Mouse (Mus musculus) kidney, postnatal 36 days (tissue): ENCODE measurements around the gene Sult2b1.
A peak's percentile ranks its signal among the peaks of the same experiment; 100 is the strongest.

Experiments
- DNase-seq, 2 experiments: peaks; one replicate each; pipeline ENCODE4 v3.0.0; 2021 to 2022; ENCODE audit warnings: mixed read lengths in 2 of 2

Sult2b1 gene

DNA sequence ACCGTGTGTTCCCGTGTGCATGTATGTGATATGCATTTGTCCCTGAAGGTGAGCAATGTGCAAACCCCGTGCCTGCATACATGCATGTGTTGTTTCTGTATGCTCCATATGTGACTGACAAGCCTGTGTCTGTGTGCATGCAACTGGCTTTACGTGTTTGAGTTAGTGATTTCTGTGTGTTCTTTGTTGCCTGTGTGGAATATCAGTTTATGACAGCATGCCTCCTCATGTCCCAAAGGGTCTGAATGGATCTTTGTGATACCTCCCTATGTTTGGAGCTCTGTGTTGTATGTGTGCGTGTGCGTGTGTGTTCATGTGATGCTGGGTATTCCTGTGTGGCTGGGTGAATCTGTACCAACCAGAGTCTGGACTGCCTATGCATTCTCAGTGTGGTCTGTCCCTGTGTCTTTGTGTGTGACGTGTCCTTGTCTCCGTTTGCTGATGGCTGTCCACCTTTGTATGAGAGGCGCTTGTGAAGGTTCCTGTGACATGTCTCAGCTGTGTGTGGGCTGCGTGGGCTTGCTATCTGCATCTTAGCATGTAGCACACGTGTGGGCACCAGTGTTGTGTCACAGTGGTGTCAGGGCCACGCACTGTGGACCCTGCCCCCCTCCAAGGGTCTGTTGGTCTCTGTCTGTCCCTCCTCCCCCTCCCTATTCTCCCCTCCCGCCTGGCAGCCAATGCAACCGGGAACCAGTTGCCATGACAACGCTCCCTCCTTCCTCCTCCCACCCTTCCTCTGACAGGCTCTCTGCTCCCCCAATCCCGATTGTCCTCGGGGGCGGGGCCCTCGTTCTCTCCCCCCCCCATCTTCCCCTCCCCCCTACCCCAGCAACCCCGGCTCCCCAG, at the start of gene Sult2b1:
Gene Sult2b1, minus strand, starts transcription at position 146 of the 849 bp plus-strand sequence.
- DNase-seq, result peak; percentile 71 to 74

DNA sequence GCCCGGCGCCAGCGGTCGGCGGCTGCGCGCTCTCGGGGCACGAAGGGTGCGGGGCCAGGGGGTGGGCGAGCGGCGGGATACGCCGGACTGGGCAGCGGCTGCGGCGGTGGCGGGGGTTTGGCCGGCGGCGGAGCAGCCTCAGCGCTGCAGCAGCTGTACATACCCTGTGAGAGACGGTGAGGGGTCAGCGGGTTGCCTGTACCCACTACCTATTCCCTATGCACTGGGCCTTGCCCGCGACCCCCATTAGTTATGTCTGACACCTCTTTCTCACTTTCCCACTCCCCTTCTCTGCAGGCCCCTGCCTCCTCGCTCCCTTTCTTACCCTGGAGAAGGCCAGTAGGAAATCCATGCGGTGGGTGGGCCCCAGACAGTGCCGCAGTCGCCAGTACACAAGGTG, 49.5 kb upstream of the Sult2b1 start:
- no peak for DNase-seq

DNA sequence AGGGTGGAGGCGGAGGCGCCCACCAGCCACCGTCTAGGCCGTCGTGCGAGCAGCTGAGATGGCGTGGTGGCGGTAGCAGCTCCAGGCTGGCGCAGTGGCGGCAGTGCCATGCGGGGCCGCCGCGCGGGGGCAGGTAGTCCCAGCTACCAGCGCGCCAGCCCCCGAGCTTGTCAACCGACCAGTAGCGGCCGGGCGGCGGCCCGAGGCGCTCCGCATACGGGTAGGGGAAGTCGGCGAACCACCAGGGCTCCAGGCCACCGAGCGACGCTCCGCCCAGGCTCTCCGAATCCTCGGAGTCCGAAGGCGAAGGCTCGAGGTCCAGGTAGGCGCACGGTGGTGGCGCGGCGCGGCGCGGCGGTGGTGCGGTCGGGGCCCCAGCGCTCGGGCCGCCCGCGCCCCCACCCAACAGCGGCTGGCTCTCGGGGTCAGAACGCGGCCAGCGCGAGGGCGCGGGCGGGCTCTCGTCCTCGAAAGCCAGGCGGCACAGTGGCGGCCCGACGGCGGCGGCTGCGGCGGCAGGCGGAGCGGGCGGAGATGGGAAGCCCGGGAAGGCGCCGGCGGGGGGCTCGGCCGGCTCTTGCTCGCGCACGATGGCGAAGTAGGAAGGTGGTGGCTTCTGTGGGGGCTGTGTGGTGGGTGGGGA, 48.8 kb upstream of the Sult2b1 start:
- peak; percentile 12 to 49 for DNase-seq

DNA sequence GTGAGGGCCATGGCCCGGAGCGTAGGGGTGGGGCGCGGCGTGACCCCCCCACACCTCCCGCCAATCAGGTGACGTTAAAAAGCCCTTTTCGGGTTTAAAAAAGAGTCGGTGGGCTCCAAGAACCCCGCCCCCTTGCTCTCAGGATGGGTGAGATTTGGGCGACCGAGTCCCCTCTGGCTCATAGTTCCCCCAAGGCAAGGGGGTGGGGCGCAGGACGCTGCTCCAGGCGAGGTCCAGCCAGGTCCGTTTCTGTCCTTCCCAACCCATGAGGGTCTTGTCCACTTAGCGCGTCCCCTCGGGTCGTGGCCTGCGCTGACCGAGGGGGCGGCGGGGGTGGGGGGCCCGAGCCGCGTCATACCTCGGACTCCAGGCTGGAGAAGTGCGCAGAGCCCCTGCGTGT, 48.0 kb upstream of the Sult2b1 start:
- no peak for DNase-seq

DNA sequence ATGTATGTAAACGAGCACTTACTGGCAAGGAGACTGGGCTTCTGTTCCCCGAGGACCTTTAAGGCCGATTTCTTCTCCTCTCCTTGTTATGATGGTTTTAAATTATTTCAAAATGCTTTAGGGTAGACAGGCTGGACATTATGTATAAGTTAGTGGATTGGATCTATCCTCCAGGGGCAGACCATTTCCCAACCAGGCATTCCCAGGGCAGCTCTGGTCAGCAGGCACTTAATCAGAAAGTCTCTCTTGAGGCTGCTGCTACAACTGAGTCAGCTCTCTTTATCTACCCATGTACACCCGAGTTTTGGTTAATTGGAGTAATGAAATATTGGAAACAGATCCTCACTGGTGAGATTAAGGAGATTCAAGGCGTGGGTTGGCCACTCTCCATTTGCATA, 46.7 kb upstream of the Sult2b1 start:
- DNase-seq, result no peak

DNA sequence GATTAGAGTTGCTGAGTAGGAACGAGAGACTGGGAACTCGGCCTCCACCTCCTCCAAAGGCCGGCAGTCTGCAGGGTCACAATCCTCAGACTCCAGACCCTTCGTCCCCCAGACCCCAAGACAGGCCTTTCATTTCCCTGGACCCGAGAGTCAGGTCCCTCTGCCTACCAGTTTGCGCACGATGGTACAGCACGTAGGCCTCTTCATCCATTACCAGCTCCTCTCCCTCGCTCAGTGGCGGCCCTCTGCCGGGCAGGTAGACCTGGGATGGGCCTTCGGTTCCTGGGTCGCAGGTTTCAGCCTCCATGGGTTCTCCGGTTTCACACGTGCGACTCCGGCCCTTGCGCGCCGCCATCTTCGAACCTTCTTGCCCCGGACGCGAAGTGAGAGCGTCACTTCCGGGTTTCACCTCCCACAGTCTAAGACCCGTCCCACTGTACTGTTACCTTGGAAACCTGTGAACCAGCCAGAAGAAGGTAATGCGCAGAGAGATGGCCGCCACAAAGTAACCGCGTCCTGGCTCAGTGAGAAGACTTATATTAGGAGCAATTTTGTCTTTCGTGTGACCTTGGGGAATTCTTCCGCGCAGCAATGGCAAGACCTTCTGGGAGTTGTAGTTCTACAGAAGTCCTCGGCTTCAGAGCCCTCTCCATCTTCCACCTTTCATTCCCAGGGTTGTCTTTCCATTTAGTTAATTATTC, 46.1 kb upstream of the Sult2b1 start, which contains the start of gene Grwd1:
Gene Grwd1, minus strand, starts transcription at position 518 of the 701 bp plus-strand sequence.
- peak; percentile 91 to 92 for DNase-seq

DNA sequence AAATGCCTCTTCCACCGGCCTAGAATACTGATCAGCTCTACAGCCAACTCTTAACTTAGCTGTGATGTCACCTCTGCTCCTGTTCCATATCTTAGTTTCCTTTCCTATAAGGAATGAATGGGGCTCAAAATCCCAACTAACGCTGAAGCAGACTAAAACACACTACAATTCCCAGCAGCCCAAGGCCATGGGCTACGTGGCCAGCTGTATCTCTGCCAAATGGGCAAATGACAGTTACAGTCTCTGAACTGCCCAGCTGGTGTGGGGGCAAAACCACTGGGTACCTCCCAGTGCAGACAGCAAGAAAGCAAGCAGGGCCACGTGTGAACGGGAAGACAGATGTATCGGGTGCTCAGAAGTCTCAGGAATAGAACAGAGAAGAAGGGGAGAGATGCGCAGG, 42.2 kb upstream of the Sult2b1 start:
- DNase-seq, result no peak

DNA sequence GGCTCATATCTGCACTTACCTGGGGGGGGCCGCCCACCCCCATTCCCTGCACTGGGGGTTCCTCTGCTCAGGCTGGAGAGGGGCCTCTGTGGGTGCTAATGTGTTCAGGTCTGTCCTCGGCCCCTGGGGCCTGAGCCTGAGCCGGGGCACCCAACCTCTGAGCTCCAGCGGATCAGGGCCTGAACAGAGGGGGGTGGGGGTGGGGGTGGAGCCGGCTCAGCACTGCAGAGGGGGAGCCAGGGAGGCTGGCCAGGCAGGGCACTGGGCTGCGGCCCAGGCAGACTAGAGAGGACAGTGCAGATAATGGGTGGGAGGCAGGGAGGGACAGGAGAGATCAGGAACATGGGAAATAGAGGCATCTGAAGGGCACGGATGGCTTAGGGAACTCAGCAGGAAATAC, 40.1 kb upstream of the Sult2b1 start, which contains the start of gene Kcnj14:
Gene Kcnj14, minus strand, starts transcription at position 185 of the 400 bp plus-strand sequence.
- DNase-seq, result no peak

DNA sequence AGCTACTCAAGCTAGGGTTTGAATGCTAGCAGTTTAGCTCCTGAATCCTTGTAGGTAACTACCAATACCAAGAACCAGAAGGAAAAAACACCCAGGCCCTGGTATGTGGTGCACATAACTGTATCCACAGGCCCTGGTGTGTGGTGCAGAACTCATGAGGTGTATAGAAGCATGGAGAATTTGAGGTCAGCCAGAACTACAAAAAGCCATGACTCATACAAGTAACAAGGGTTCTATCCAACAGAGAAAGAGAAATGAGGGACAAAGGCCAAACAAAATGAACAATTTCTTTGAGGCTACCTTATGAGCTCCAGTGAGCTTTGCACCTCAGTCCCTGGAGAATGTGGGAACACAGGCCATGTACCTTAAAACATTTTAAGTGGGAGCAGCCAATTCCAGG, 36.4 kb upstream of the Sult2b1 start:
- no peak for DNase-seq

DNA sequence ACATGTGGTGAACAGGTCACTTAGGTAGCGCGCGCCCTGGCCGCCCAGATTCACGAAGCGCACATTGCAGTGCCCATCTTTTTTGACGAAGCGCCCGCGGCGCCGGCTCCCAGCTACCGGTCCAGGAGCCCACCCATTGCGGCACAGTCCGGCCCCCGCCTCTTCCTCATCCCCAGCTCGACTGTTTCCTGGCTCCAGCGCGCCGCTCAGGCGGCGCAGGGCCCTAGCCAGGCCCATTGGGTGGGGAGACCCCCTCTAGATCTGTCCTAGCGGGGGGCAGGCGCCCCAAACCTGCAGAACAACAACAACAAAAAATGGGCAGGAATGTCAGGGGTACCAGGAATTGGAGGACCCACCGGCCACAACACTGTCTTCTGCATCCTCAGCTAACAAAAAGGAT, 35.4 kb upstream of the Sult2b1 start:
- DNase-seq, result no peak

DNA sequence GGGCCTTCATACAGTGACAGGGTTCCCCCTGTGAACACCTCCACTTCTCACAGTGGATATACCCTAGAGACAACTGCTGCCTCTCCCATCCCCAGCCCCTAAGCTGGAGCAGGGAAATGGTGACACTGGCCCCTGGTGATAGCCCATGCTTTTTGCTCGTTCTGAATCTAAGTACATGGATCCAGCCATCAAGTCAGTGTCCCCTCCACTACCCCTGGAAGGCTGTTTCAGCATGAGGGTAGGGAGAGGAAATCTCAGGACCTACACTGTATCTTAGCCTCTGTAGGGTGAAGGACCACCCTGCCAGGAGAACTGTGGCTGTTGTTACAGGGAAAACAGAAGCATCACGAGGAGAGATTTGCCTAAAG, 31.5 kb upstream of the Sult2b1 start:
- DNase-seq, result no peak

DNA sequence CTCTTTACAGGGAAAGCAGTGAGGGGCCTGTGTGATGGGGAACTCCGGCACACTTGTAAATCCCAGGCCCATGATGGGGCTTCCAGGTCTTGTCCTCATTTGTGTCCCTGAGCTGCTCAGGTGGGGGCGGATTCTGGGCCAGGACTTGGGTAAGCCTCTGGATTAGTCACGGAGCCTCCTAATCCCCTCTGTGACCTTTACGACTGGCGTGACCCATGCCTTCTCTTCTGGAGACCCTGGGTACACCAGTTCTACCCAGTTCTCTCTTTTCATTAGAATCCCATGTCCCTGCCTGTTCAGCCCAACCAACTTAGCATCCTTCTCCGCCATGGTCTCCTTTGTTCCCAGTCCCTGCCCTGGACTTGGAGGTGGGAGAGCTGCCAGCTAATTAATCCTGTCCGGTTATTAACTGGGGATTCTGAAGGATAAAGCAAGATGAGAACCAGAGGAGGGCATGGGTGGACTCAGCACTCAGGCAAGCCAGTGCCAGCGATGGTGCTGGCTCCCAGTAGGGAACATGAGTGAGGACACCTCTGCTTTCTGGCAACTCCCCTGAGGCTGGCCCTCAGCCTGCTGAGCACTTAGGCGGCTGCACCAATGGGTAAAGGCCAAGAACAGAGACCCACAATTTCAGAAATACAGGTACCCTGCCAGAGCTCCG, 31.0 kb upstream of the Sult2b1 start:
- no peak for DNase-seq

DNA sequence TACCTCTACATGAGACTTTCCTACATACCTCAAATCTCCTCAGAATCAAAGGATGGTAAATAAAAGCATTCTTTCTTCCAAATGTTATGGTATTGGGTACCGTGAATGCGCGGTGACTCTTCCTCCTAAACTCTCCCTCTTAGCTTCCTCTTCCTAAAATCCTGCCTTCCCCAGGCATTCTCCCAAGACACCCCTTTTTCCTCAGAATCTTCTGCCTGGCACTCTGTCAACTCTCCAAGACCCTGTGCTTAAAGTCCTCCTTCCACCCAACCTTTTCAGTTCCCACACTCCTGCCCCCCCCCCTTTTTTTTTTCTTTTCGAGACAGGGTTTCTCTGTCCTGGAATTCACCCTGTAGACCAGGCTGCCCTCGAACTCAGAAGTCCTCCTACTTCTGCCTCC, 30.4 kb upstream of the Sult2b1 start:
- DNase-seq, result no peak

DNA sequence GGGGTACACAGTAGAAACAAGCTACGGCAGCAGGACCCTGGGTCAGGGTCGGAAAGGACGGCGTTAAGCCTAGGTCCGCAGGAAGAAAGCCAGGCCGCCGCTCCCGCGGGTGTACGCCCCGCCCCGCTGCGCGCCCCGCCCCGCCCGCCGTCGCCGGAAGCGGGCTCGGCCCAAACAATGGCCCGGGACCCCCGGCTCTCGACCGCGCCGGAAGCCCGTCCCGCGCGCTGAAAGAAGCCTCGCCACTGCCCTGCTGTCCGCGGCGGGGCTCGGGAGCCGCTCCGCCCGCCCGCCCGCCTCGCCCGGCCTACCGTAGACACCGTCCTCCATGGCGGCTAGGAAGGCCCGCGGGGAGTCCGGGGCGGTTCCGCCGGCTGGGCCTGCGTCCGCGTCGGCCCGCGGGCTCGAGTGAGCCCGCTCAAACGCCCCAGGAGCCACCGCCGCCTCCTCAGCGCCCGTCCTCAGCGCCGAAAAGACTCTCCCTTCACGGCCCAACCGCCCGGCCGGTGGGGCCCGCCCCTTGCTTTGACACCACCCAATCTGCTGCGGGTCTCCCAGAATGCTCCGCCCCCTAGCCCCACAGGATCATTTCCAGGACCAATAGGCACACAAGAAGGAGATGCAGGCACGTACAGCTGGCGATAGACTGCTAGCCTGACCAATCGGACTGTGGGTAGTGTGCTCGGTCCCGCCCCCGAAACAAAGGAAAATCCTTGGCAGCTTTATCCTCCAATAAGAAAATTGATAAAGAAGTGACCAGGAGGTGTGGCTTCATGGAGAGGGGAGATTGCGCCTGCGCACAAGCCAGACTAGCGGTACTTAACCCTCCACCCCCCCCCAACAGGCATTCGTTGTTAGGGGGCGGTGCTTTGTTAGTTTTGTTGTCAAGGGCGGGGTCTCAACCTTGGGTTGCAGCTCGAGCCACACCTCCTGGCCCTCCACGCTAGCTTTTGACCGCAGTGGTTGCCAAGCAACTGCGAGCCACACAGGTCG, 29.6 kb upstream of the Sult2b1 start, which contains the start of gene Cyth2:
Gene Cyth2, minus strand, starts transcription at position 795 of the 993 bp plus-strand sequence.
- DNase-seq, result peak; percentile 99 to 100

DNA sequence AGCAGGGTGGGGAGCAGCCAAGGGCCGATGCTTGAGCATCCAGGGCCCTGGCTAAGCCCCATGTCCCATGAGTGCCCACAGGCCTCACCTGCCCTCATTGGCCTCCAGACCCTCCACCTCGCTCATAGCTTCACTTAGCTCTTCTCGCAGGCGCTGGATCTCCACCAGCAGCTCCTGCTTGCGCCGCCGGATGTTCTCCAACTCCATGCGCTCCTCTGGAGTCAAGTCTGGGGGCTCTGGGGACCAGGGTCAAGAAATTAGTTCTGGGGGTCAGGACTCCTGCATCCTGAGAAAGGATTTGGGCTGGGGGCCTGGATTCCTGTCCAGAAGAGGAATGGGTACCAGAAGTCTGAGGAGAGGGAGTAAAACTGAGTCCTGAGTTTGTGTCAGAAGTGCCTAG, 28.5 kb upstream of the Sult2b1 start:
- DNase-seq, result no peak

DNA sequence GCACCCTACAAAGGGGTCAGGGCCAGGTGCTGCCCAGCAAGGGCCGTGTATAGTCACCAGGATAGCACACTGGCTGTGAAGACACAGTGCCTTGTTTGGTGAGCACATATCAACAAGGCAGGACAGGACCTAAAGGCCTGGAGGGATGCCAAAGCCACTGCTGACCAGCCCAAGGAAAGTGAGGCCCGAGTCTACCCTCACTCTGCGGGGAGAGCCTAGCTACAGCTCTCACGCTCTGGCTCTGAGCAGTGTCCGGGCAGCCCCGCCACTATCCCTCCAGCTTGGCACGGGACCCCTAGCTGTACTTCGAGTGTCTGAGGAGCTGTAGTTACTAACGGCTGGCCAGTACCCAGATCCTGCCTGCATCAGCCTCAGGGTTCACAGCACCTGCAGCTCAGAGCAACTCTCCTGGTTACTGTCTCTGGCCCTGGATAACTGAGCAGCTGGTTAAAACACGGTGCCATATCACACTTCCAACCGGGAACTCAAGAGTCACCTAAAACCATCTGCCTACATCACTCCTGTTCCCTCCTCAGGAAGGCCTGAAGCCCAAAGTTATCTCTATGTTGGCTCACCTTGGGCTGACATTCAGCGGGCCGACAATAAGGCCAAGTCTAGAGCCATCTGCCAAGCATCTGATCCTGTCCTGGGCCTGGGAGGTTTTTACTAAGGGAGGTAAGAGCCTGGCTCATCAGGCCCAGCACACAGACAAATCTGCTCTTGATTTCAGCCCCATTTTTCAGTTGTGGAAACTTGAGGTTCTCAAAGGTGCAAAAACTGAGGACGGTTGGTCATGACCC, 25.0 kb upstream of the Sult2b1 start:
- no peak for DNase-seq

DNA sequence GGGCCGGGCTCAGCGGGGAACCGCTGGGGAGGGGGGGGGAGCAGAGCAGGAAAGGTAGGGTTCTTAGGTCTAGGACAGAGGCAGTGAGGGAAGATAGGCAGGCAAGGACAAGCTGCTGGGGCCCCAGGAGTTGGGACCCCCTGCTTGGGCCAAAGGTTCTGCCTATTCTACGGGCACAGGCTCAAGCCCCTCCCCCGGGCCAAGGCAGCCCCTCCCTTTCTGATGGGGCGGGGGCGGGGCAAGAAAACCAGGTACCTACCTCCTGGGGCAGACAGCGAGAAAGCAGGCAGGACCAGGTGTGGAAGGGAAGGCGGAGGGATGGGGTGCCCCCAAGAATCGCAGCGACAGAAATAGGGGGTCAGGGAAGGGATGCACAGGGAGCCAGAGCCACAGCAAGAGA, 24.0 kb upstream of the Sult2b1 start:
- no peak for DNase-seq

DNA sequence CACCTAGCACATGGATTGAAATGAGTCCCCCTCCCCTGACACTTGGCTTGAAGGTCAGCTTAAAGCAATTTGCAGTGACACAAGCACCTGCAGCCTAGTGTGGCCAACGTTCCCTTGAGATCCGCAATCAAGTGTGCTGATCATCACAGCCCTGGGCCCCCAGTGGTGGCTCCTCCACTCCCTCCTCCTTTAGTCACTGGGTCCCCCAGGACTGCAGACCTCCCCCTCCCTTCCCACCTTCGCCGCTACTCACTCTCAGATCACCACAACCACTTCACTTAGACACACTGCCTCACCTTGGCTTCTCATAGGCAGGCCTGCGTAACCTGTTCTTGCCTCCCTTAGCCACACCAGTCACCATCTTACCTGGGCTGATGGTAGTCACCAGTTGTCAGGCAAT, 21.5 kb upstream of the Sult2b1 start:
- DNase-seq, result no peak

DNA sequence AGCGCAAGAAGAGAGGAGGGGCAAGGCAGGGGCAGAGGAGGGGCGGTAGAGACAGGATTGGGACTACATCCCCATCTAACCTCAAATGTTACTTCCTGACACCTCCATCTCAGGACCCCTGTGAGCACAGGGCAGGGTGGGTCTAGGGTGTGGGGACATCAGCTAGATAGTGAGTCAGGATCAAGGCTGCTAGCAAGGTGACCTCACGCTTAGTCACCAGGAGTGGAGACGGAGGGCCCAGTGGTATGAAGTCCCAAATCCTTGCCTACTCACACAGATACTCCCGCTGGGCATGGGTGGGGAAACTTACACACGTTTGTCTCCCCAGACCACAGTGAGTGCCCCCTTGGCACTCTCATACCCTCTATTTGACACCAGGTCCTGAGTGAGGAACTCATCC, 18.1 kb upstream of the Sult2b1 start:
- DNase-seq, result no peak

DNA sequence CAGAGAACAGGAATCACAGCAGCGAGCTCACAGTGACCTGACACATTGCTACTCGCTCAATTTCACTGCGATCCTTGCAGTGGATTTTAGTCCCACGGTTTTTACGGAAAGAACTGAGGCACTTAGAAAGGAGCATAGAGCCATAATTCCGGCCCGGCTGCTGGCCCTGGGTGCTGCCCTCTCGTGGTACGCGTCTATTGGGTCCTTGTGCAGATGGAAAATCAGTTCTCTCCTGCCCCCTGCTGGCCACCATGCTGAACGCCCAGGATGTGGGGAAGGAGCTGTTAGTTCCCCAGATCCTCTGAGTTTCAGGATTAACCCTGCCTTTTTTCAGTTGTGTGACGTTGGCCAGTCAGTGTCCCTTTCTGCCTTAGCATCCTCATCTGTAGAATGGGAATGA, 16.9 kb upstream of the Sult2b1 start:
- DNase-seq, result peak; percentile 94 to 98
